Mouse (Mus musculus) CH12.LX (cell line): Measurements from ENCODE around the gene Golph3. TPM values are rescaled to one million over a fixed set of nuclear protein-coding genes. Genes with fewer than 3 reads are reported as not detected.

Source experiments
- DNase-seq: peaks from one replicate; pipeline ENCODE4 v3.0.0-alpha.2; 2013; ENCODE audit errors: extremely low read depth
- H3K27ac ChIP-seq: 2 replicates; pipeline ENCODE4 v1.5.1; 2012; ENCODE audit warnings: low read depth, mild to moderate bottlenecking, control low read depth, moderate library complexity; ENCODE audit not compliant: insufficient read depth
- H3K27me3 ChIP-seq: replicated peaks from 2 replicates; pipeline ENCODE3; 2012; ENCODE audit warnings: inconsistent platforms
- H3K36me3 ChIP-seq, 2 experiments: replicated peaks in 1 of 2; 2 replicates each; pipeline versions ENCODE3 to v1.6.1; 2012; ENCODE audit warnings: inconsistent platforms in 1 of 2, low read length in 1 of 2, mild to moderate bottlenecking in 1 of 2, mixed read lengths in 1 of 2, moderate library complexity in 1 of 2; ENCODE audit not compliant: control insufficient read depth in 1 of 2, insufficient read depth in 1 of 2
- H3K4me1 ChIP-seq, 2 experiments: 2 replicates each; pipeline ENCODE4 v1.6.1; 2012; ENCODE audit warnings: inconsistent platforms in 1 of 2, moderate library complexity in 1 of 2; ENCODE audit not compliant: insufficient read depth in 2 of 2, control insufficient read depth in 1 of 2
- H3K4me2 ChIP-seq: 2 replicates; pipeline ENCODE4 v1.6.1; 2012; ENCODE audit warnings: low read depth, mild to moderate bottlenecking, control low read depth; ENCODE audit not compliant: poor library complexity, insufficient read depth, severe bottlenecking
- H3K4me3 ChIP-seq, 3 experiments: fragments of 150-350 bp in 1 of 3; sonication (generic) in 1 of 3; replicated peaks in 1 of 3; 2 replicates each; pipeline versions ENCODE3 to v1.5.1; 2011 to 2012; ENCODE audit warnings: low read depth in 2 of 3, low read length in 2 of 3, mild to moderate bottlenecking in 2 of 3, moderate library complexity in 2 of 3, control low read depth in 1 of 3, improper control_type of control experiment in 1 of 3, inconsistent platforms in 1 of 3, mixed read lengths in 1 of 3; ENCODE audit not compliant: poor library complexity in 1 of 3
- H3K79me2 ChIP-seq: replicated peaks from 2 replicates; pipeline ENCODE4 v1.6.1; 2012; ENCODE audit warnings: mild to moderate bottlenecking, moderate library complexity; ENCODE audit not compliant: control insufficient read depth, poor library complexity, insufficient read depth, severe bottlenecking; ENCODE audit errors: extremely low read depth
- H3K9ac ChIP-seq: 2 replicates; pipeline ENCODE4 v1.6.1; 2012; ENCODE audit warnings: low read depth, mild to moderate bottlenecking, control low read depth, moderate library complexity; ENCODE audit not compliant: insufficient read depth
- H3K9me3 ChIP-seq: replicated peaks from 2 replicates; pipeline ENCODE3; 2012; ENCODE audit warnings: low read length, inconsistent platforms, mixed read lengths
- BHLHE40 ChIP-seq: IDR thresholded peaks from 2 replicates; pipeline ENCODE4 v1.6.1; 2011; ENCODE audit warnings: mild to moderate bottlenecking, low read depth, low read length, improper control_type of control experiment
- CHD1 ChIP-seq: IDR thresholded peaks from 2 replicates; pipeline ENCODE4 v1.6.1; 2012; ENCODE audit warnings: low read depth, low read length, improper control_type of control experiment, inconsistent platforms
- CTCF ChIP-seq, 2 experiments: IDR thresholded peaks in 1 of 2; conservative IDR thresholded peaks in 1 of 2; 2 replicates each; pipeline ENCODE4 v1.5.1; 2011 to 2012; ENCODE audit warnings: low read depth in 2 of 2, low read length in 2 of 2, improper control_type of control experiment in 1 of 2, inconsistent platforms in 1 of 2, mild to moderate bottlenecking in 1 of 2, moderate library complexity in 1 of 2
- E2F4 ChIP-seq: IDR thresholded peaks from 2 replicates; pipeline ENCODE4 v1.6.1; 2011; ENCODE audit warnings: low read depth, low read length, improper control_type of control experiment; ENCODE audit not compliant: insufficient replicate concordance
- IRF4 ChIP-seq: IDR thresholded peaks from 2 replicates; pipeline ENCODE4 v1.6.1; 2014; ENCODE audit warnings: low read depth, mild to moderate bottlenecking, inconsistent platforms, low read length, improper control_type of control experiment
- JUND ChIP-seq: conservative IDR thresholded peaks from 2 replicates; pipeline ENCODE4 v1.6.1; 2011; ENCODE audit warnings: low read depth, low read length, improper control_type of control experiment
- MAFK ChIP-seq: IDR thresholded peaks from 2 replicates; pipeline ENCODE4 v1.6.1; 2011; ENCODE audit warnings: low read length, improper control_type of control experiment; ENCODE audit not compliant: insufficient replicate concordance
- MAX ChIP-seq: IDR thresholded peaks from 2 replicates; pipeline ENCODE4 v1.6.1; 2011; ENCODE audit warnings: low read length, improper control_type of control experiment
- MYC ChIP-seq: IDR thresholded peaks from 2 replicates; pipeline ENCODE4 v1.6.1; 2011; ENCODE audit warnings: low read depth, mild to moderate bottlenecking, improper control_type of control experiment, low read length
- NRF1 ChIP-seq: IDR thresholded peaks from 2 replicates; pipeline ENCODE4 v1.6.1; 2014; ENCODE audit warnings: low read depth, mild to moderate bottlenecking, inconsistent platforms, low read length, improper control_type of control experiment, moderate library complexity
- PAX5 ChIP-seq: IDR thresholded peaks from 2 replicates; pipeline ENCODE4 v1.6.1; 2012; ENCODE audit warnings: low read length, inconsistent platforms, mixed read lengths
- POLR2AphosphoS2 ChIP-seq: IDR thresholded peaks from 2 replicates; pipeline ENCODE4 v1.6.1; 2011; ENCODE audit warnings: low read depth, low read length, improper control_type of control experiment
- RAD21 ChIP-seq: IDR thresholded peaks from 2 replicates; pipeline ENCODE4 v1.6.1; 2011; ENCODE audit warnings: low read depth, mild to moderate bottlenecking, low read length, improper control_type of control experiment, moderate library complexity
- SMC3 ChIP-seq: IDR thresholded peaks from 2 replicates; pipeline ENCODE4 v1.6.1; 2011; ENCODE audit warnings: low read depth, low read length, improper control_type of control experiment
- TCF12 ChIP-seq: IDR thresholded peaks from 2 replicates; pipeline ENCODE4 v1.6.1; 2014; ENCODE audit warnings: low read depth, mild to moderate bottlenecking, inconsistent platforms, low read length, improper control_type of control experiment
- UBTF ChIP-seq: IDR thresholded peaks from 2 replicates; pipeline ENCODE4 v1.6.1; 2012; ENCODE audit warnings: low read depth, mild to moderate bottlenecking, inconsistent platforms, low read length, improper control_type of control experiment, moderate library complexity
- ZKSCAN1 ChIP-seq: IDR thresholded peaks from 2 replicates; pipeline ENCODE4 v1.6.1; 2012; ENCODE audit warnings: low read depth, inconsistent platforms, low read length, improper control_type of control experiment, borderline replicate concordance
- ZMIZ1 ChIP-seq: IDR thresholded peaks from 2 replicates; pipeline ENCODE4 v1.6.1; 2012; ENCODE audit warnings: low read depth, mild to moderate bottlenecking, inconsistent platforms, low read length, improper control_type of control experiment
- dilution Hi-C: fragments of 300-500 bp; cut with MboI; formaldehyde crosslinking; loops from 2 replicates; pipeline ENCODE4 v1.14.3; 2020; ENCODE audit warnings: low sequenced_read_pairs; ENCODE audit not compliant: extremely low pct_unique_long_range_greater_than_20kb, extremely low pct_ligation_motif_present
- in situ Hi-C: fragments of 300-500 bp; cut with MboI; formaldehyde crosslinking; loops from 3 replicates; pipeline ENCODE4 v1.14.3; 2019; ENCODE audit warnings: low sequenced_read_pairs, low pct_ligation_motif_present, low pct_unique_long_range_greater_than_20kb, mixed read lengths
- polyA plus RNA-seq: library from polyadenylated mRNA; unstranded; fragments of >175 nt; gene quantifications from 2 replicates; pipeline ENCODE4 v1.2.1, GENCODE M21; 2012; ENCODE audit warnings: low read depth; ENCODE audit not compliant: insufficient read length
- total RNA-seq, 2 experiments: library from RNA; depleted of rRNA; stranded (reverse); fragments of 300-350 nt in 1 of 2; fragments of >200 nt in 1 of 2; gene quantifications; 2 replicates each; pipeline ENCODE4 v1.2.3; 2012 to 2014

Golph3 gene
- total and polyA plus RNA-seq, 3 experiments: 67.2 to 208 (median 97.2) TPM

DNA sequence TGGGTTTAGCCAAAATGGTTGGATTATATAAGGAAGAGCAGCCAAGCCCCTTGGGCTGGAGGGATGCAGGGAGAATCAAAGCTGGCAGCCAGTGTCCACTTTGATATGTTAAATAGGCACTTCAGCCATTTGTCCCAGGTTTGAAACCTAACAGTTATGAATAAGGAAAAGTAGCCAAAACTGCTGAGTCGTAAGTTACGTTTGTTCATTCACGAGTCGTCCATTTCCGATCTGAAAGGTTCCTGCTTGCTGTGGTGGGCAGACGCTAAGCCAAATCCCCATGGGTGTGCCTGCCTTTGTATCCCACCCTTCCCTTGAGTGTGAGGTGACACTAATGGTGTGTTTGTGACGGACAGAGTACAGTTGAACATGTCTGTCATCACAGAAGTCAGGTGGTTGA, 9.8 kb upstream of the Golph3 start:
- Histone ChIP-seq H3K4me3 (no peak overlapping the region), H3K9me3 (no peaks in the 10 kb centered on the region), H3K36me3 (no peaks in the 10 kb centered on the region), H3K9ac (no peak overlapping the region), H3K4me1 (peaks cover 6 to 13% of the 10 kb centered on the region in 2 experiments), H3K79me2 (no peaks in the 10 kb centered on the region), H3K27ac (no peak overlapping the region), H3K4me2 (no peak overlapping the region), H3K27me3 (no peaks in the 10 kb centered on the region)
- in situ Hi-C loops: no loop called here
- dilution Hi-C loops: no loop called here
- no peak for TF ChIP-seq JUND
- TF ChIP-seq MAFK: peak; percentile 75; the same call in 1 of the 2 replicates
- DNase-seq: no peak

DNA sequence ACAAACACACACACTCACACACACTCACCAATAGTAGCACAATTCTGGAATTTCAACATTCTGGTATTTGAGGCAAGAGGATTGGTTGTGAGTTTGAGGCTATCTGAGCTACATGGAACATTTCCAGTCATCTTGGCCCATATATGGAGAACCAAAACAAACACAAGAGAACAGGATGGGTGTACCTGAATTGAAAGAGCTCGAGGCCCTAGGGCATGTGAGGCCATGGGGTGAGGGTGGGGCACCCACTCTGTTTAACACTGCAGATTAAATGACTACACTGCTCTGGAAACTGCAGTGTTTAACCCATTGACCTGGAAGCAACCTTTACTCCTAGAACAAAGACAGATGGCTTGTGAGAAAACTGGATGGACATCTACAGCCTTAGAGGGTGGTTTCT, 8.0 kb upstream of the Golph3 start:
- in situ Hi-C loops: no loop called here
- dilution Hi-C loops: no loop called here
- no peak overlapping the region for H3K27ac ChIP-seq
- H3K9me3 ChIP-seq: no peaks in the 10 kb centered on the region
- H3K4me1 ChIP-seq: peaks cover 3% of the 10 kb centered on the region in 2 experiments; a peak in 1 of 4 replicates
- H3K27me3 ChIP-seq: peaks cover 4% of the 10 kb centered on the region
- no peak overlapping the region for H3K9ac ChIP-seq
- no peak for DNase-seq
- no peak overlapping the region for H3K4me3 ChIP-seq
- H3K36me3 ChIP-seq: no peaks in the 10 kb centered on the region
- H3K79me2 ChIP-seq: no peaks in the 10 kb centered on the region
- no peak overlapping the region for H3K4me2 ChIP-seq
- TF ChIP-seq RAD21 (no peak), JUND (no peak), PAX5 (no peak), POLR2AphosphoS2 (no peak)

DNA sequence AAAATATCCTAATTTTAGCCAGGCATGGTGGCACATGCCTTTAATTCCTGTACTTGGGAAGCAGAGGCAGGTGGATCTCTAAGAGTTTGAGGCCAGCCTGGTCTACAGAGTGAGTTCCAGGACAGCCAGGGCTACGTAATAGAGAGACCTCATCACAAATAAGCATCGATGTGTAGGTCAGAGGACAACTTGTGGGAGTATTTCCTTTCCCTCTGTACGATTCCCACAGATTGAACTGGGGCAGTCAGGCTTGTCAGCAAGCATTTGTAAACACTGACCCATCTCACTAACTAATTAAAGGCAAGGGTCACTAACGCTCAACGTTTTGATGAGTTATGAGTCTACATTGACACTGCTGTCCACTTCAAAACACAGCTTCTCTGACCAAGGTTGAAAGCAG, 6.7 kb upstream of the Golph3 start:
- dilution Hi-C loops: no loop called here
- TF ChIP-seq JUND (no peak), E2F4 (no peak), NRF1 (no peak), IRF4 (no peak), SMC3 (no peak), CTCF (conservative IDR thresholded peaks at IDR 0.05 in 1 of 2, IDR thresholded peaks at IDR 0.05 in 1 of 2; ENCODE audit: low read depth in 2 of 2, low read length in 2 of 2) (no peak), ZMIZ1 (no peak), ZKSCAN1 (no peak), MYC (no peak), CHD1 (no peak), MAX (no peak), UBTF (no peak), RAD21 (no peak), BHLHE40 (no peak), TCF12 (no peak)
- H3K79me2 ChIP-seq: no peaks in the 10 kb centered on the region
- in situ Hi-C loops: no loop called here
- DNase-seq: no peak
- H3K4me2 ChIP-seq: no peak overlapping the region
- no peaks in the 10 kb centered on the region for H3K9me3 ChIP-seq
- peaks cover 13% of the 10 kb centered on the region for H3K27me3 ChIP-seq
- H3K4me3 ChIP-seq: no peak overlapping the region
- H3K9ac ChIP-seq: no peak overlapping the region
- no peaks in the 10 kb centered on the region for H3K36me3 ChIP-seq
- peaks cover 3% of the 10 kb centered on the region in 2 experiments; a peak in 1 of 4 replicates for H3K4me1 ChIP-seq
- H3K27ac ChIP-seq: no peak overlapping the region
